Mouse (Mus musculus) neutrophil, adult 59 days (primary cell): Measurements from ENCODE around the gene Tcp11l1. TPM values are rescaled to one million over a fixed set of nuclear protein-coding genes. Genes with fewer than 3 reads are reported as not detected.

Source experiments
- total RNA-seq, 2 experiments: library from RNA; stranded (reverse); gene quantifications; 1 replicate in 1 of 2; 2 replicates in 1 of 2; pipeline ENCODE4 v1.2.4; 2023

The Tcp11l1 gene
- total RNA-seq = 1 to 10 TPM; 4.1 to 4.2 TPM

GRCm38 (mm10) chr2:104711585-104712485, at the start of gene Tcp11l1:
Tcp11l1 (minus strand) TSS chr2:104712169.

GRCm38 (mm10) chr2:104742741-104743064, 30.7 kb upstream of the Tcp11l1 start, which contains the start of gene Depdc7:
Depdc7 (minus strand) TSS chr2:104742878.

GRCm38 (mm10) chr2:104716279-104716678, 4.3 kb upstream of the Tcp11l1 start, which contains the start of gene Pin1rt1:
Pin1rt1 (minus strand) TSS chr2:104716379.

Other genes starting within 250 kb of the Tcp11l1 start
- gene Hipk3, start 217.7 kb downstream of the Tcp11l1 start, total RNA-seq = 10 to 100 TPM; 36.5 to 37.6 TPM
- gene Cstf3, start 121.6 kb downstream of the Tcp11l1 start, total RNA-seq = 10 to 100 TPM; 31.0 to 31.2 TPM
- not detected for gene Pin1rt1, start 4.2 kb upstream of the Tcp11l1 start, total RNA-seq
- gene Depdc7, start 30.7 kb upstream of the Tcp11l1 start, total RNA-seq = 1 to 10 TPM; 5.1 to 5.2 TPM
- gene Qser1, start 104.6 kb upstream of the Tcp11l1 start, total RNA-seq = 1 to 10 TPM; 6.6 to 8.4 TPM
- under 1 TPM; 0.24 TPM for gene Prrg4, start 137.7 kb upstream of the Tcp11l1 start, total RNA-seq
- gene Ccdc73, start 155.6 kb upstream of the Tcp11l1 start, total RNA-seq = not detected